Comparison of ENCODE assay signal across 8 mouse cellular contexts in the genomic region with DNA sequence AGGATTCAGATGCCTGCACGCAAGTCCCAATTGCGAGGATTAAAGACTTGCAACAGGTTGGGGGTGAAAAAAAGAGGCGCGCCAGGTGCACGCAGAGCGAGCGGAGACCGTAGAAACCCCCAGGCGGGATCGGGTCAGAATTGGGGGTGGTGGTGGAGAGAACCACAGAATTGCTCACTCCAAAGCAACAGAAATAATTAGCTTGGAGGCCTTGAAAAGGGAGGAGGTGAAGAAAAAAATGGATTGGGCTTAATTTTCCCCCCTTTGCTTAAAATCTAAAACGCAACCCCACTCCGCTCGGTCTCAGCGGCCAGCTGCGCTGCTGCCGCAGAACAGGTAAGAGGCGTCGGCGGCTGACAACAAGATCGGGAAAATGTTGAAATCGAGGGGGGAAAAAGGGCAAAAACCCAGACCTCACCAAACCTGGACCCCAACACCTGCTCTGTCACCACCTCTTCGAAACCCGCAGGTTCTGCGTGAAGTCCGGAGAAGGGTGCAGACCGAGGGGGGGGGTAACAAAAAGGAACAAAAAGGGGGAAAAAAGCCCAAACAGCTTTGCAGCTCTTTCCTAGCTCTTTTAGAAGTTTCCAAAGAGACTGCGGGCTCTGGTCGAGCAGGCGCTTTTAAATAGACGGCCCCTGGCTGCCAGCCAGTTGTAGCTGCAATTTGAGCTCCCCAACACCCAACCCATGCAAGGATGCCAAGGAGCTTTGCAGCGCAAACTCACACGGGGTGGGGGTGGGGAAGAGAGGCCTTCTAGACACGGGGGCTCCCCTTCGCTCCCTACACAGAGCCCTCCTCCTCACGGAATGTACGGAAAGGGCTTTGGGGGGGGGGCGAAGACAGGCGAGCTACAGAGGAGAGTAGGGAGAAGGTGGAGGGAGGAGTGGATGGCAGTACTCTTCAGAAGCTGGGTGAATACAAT. TPM values are rescaled to one million over a fixed set of nuclear protein-coding genes. Genes with fewer than 3 reads are reported as not detected.
DNase-seq lines count a peak whose midpoint lies in the region; ATAC-seq lines count a peak whose summit lies in the region.

A gene (minus strand): TSS at position 598 of the 925 bp plus-strand sequence.

- under 1% methylated on average over 38 of the region's 38 CpGs for WGBS in forebrain, embryonic 10.5 days
- WGBS in heart, embryonic 16.5 days: 1% methylated on average over 38 of the region's 38 CpGs
- WGBS in liver, embryonic 16.5 days (ENCODE audit: insufficient replicate concordance): 2% methylated on average over 38 of the region's 38 CpGs

- peak; percentile 34; the same call in 1 of the 2 replicates for ATAC-seq in heart, embryonic 16.5 days (replicated peaks; ENCODE audit: extremely low read depth, insufficient read depth, low FRiP score)
- no peak for ATAC-seq in liver, embryonic 16.5 days (ENCODE audit: low read depth)

- H3K36me3 ChIP-seq in forebrain, embryonic 10.5 days (replicated peaks): no peaks in the 10 kb centered on the region
- no peaks in the 10 kb centered on the region for H3K36me3 ChIP-seq in heart, embryonic 16.5 days (ENCODE audit: control insufficient read depth, insufficient read depth)
- no peaks in the 10 kb centered on the region for H3K36me3 ChIP-seq in liver, embryonic 16.5 days (ENCODE audit: control insufficient read depth, insufficient read depth)

- peaks cover 64% of the 10 kb centered on the region for H3K27me3 ChIP-seq in forebrain, embryonic 10.5 days (ENCODE audit: poor library complexity, severe bottlenecking)
- peaks cover 3% of the 10 kb centered on the region; the same call in 1 of the 2 replicates for H3K27me3 ChIP-seq in heart, embryonic 16.5 days (ENCODE audit: control insufficient read depth, insufficient read depth, low read length)
- peaks cover 67% of the 10 kb centered on the region for H3K27me3 ChIP-seq in liver, embryonic 16.5 days (ENCODE audit: control insufficient read depth, insufficient read depth, low read depth, low read length)

- no peaks in the 10 kb centered on the region for H3K9me3 ChIP-seq in forebrain, embryonic 10.5 days
- no peaks in the 10 kb centered on the region for H3K9me3 ChIP-seq in heart, embryonic 16.5 days (replicated peaks; ENCODE audit: control insufficient read depth, low read length)
- no peaks in the 10 kb centered on the region for H3K9me3 ChIP-seq in liver, embryonic 16.5 days (replicated peaks; ENCODE audit: control insufficient read depth, low read length)

- H3K27ac ChIP-seq in forebrain, embryonic 10.5 days: peak within 1 kb of the TSS; percentile 93
- H3K27ac ChIP-seq in heart, embryonic 16.5 days (ENCODE audit: low read length): peak within 1 kb of the TSS; percentile 87
- no peak within 1 kb of the TSS for H3K27ac ChIP-seq in liver, embryonic 16.5 days (ENCODE audit: low read length)

- H3K4me3 ChIP-seq in forebrain, embryonic 10.5 days: peak within 1 kb of the TSS; percentile 68
- peak within 1 kb of the TSS; percentile 74 for H3K4me3 ChIP-seq in heart, embryonic 16.5 days (ENCODE audit: low read length)
- peak within 1 kb of the TSS; percentile 31 for H3K4me3 ChIP-seq in liver, embryonic 16.5 days (ENCODE audit: low read depth, low read length)

- H3K4me2 ChIP-seq in heart, embryonic 16.5 days (ENCODE audit: low read depth, low read length): peak within 1 kb of the TSS; percentile 88
- peak within 1 kb of the TSS; percentile 17; the same call in 1 of the 2 replicates for H3K4me2 ChIP-seq in liver, embryonic 16.5 days (ENCODE audit: low read depth, low read length)

- peaks cover 80% of the 10 kb centered on the region for H3K4me1 ChIP-seq in forebrain, embryonic 10.5 days
- peaks cover 25% of the 10 kb centered on the region for H3K4me1 ChIP-seq in heart, embryonic 16.5 days (ENCODE audit: control insufficient read depth, insufficient read depth, low read length)
- peaks cover 6% of the 10 kb centered on the region for H3K4me1 ChIP-seq in liver, embryonic 16.5 days (ENCODE audit: control insufficient read depth, low read depth, low read length)

- peak; percentile 58 for DNase-seq in right cerebral cortex, adult 18-20 months
- DNase-seq in right cerebral cortex, postnatal 36 days (ENCODE audit: low spot score in 2 of 2): no peak
- DNase-seq in forebrain, embryonic 10.5 days (ENCODE audit: extremely low spot score, low spot score): peak; percentile 67
- DNase-seq in kidney, postnatal 36 days: peak; percentile 90 to 96
- DNase-seq in ovary, postnatal 10 days (ENCODE audit: low spot score): peak; percentile 85
- DNase-seq in c-Kit-positive CD71-positive TER-119-positive erythroid progenitor cells, embryonic 14.5 days (ENCODE audit: low spot score): no peak

- peak within 1 kb of the TSS; percentile 83 for H3K9ac ChIP-seq in heart, embryonic 16.5 days (ENCODE audit: low read length)
- no peak within 1 kb of the TSS for H3K9ac ChIP-seq in liver, embryonic 16.5 days (ENCODE audit: low read depth, low read length)

RNA-seq across cellular contexts. Expression of the gene that starts here (rescaled TPM):
- polyA plus RNA-seq in forebrain, embryonic 10.5 days (2016; fragmentation: Nextera tagmentation; extraction: Ambion mirVana): 45.9 and 51.3 TPM in 2 replicates
- 65.1 and 69.0 TPM in 2 replicates for polyA plus RNA-seq in heart, embryonic 16.5 days (2015; fragmentation: Nextera tagmentation; extraction: Ambion mirVana)
- polyA plus RNA-seq in liver, embryonic 16.5 days (2015; fragmentation: Nextera tagmentation; extraction: Ambion mirVana): 1.0 and 1.7 TPM in 2 replicates

Comparison
In these comparisons a context has a peak if more than half of its experiments do, and no peak if none do; other contexts are left out.
1. RNA of the gene that starts here (polyA plus RNA-seq): 65.1 to 69.0 TPM in heart, embryonic 16.5 days and 45.9 to 51.3 TPM in forebrain, embryonic 10.5 days; 1.0 to 1.7 TPM in liver, embryonic 16.5 days; every median in the first group is over 10 times any median in the second.
2. DNase-seq: peak in right cerebral cortex, adult 18-20 months (single experiment), forebrain, embryonic 10.5 days (single experiment), kidney, postnatal 36 days (2 of 2) and ovary, postnatal 10 days (single experiment); none in right cerebral cortex, postnatal 36 days (0 of 2) and c-Kit-positive CD71-positive TER-119-positive erythroid progenitor cells, embryonic 14.5 days (single experiment).
3. Peak in every context shown above with its lines, with median percentiles within 50 percentile points of each other: H3K4me3 ChIP-seq.